Mouse (Mus musculus) stomach, postnatal 0 days (tissue): ENCODE measurements at regions not wholly inside any gene's neighbourhood (a gene's known extent, or its start where the extent isn't known, plus 50 kb on each side); places are given as distances from the start of the nearest gene placed in this dataset.

ENCODE experiments used
- CTCF ChIP-seq: IDR thresholded peaks from 2 replicates; pipeline ENCODE4 v1.5.1; 2016; ENCODE audit warnings: antibody characterized with exemption, low read depth, mild to moderate bottlenecking, moderate library complexity
- EP300 ChIP-seq: optimal IDR thresholded peaks from 2 replicates; pipeline ENCODE3; 2016; ENCODE audit warnings: antibody characterized with exemption

- TF ChIP-seq CTCF (no peak), EP300 (no peak)
Observed at GRCm38 (mm10) chr10:91437917-91438316, 256.8 kb upstream of the Tmpo start.
